Mouse (Mus musculus) midbrain, embryonic 14.5 days (tissue): ENCODE results near the gene Nrde2. TPM values are rescaled to one million over a fixed set of nuclear protein-coding genes. Genes with fewer than 3 reads are reported as not detected.

Experiments used
- ATAC-seq: fragments of 200-750 bp; cut with Nextera tagmentation; 2 replicates; pipeline ENCODE4 v1.8.0; 2017; ENCODE audit warnings: moderate number of reproducible peaks, moderate library complexity; ENCODE audit not compliant: low FRiP score, low TSS enrichment
- DNase-seq: peaks from one replicate; pipeline ENCODE4 v3.0.0-alpha.2; 2015
- H3K27ac ChIP-seq: fragments of 300-500 bp; sonication (generic); replicated peaks from 2 replicates; pipeline ENCODE4 v1.5.1; 2014; ENCODE audit warnings: mild to moderate bottlenecking, low read depth, low read length, moderate library complexity
- H3K27me3 ChIP-seq: fragments of 300-500 bp; sonication (generic); 2 replicates; pipeline ENCODE4 v1.6.1; 2014; ENCODE audit warnings: low read length, control low read depth, mixed read lengths; ENCODE audit not compliant: control insufficient read depth, insufficient read depth
- H3K36me3 ChIP-seq: fragments of 300-500 bp; sonication (generic); 2 replicates; pipeline ENCODE4 v1.6.1; 2014; ENCODE audit warnings: low read length, control low read depth; ENCODE audit not compliant: control insufficient read depth, insufficient read depth
- H3K4me1 ChIP-seq: fragments of 300-500 bp; sonication (generic); 2 replicates; pipeline ENCODE4 v1.6.1; 2014; ENCODE audit warnings: mild to moderate bottlenecking, antibody characterized with exemption, low read length, control low read depth; ENCODE audit not compliant: control insufficient read depth, insufficient read depth
- H3K4me2 ChIP-seq: fragments of 300-500 bp; sonication (generic); 2 replicates; pipeline ENCODE4 v1.6.1; 2014; ENCODE audit warnings: mild to moderate bottlenecking, low read length, moderate library complexity
- H3K4me3 ChIP-seq: fragments of 300-500 bp; sonication (generic); replicated peaks from 2 replicates; pipeline ENCODE4 v1.5.1; 2014; ENCODE audit warnings: low read depth, low read length
- H3K9ac ChIP-seq: fragments of 300-500 bp; sonication (generic); replicated peaks from 2 replicates; pipeline ENCODE4 v1.6.1; 2014; ENCODE audit warnings: mild to moderate bottlenecking, low read length, moderate library complexity
- H3K9me3 ChIP-seq: fragments of 300-500 bp; sonication (generic); 2 replicates; pipeline ENCODE4 v1.6.1; 2016; ENCODE audit warnings: low read length, control low read depth, mixed read lengths; ENCODE audit not compliant: control insufficient read depth
- WGBS: fragments of 180-500 bp; shearing (Covaris S2); extraction: QIAGEN DNeasy Blood & Tissue Kit; methylation state at CpG from one replicate; pipeline ENCODE4 v1.1.7; 2014; 5-methylcytosine and 5-hydroxymethylcytosine counted together
- polyA plus RNA-seq: library from polyadenylated mRNA; unstranded; fragments of >200 nt; fragmentation: Nextera tagmentation; extraction: Ambion mirVana; gene quantifications from 2 replicates; pipeline ENCODE4 v1.2.1, GENCODE M21; 2014

The Nrde2 gene
- polyA plus RNA-seq, result 11.3 and 14.1 TPM in 2 replicates

DNA sequence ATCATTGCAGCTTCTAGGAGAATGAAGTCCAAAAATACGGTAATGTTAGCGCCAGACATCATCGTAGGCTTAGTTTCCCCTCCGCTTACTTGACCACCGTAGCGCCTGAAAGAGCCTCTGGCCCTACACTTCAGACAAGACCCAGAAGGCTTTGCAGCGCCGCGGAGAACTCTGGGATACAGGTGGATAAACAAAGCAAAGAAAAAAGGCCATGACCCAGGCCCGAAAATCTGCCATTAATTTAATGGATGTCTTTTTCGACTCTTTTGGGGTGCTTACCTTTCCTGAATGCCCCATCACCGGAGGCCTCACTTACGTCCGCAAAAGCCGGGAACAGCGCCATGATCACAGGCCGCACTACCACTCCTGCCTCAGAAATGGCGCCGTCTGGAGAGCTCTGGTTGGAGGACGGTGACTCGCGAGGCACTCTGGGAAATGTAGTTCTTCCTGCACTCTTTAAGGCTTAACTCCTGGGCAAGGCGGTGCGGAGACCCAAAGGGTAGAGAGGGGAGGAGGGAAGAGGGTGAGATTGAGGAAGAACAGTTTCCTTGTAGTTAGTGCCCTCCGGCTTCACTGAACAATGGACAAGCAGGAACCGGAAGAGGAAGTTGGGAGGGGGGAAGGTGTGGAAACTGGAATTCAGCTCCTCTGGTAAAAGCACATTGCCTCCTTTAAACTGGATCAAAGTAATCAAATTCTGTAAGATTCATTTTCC is at the start of gene Nrde2:
Gene Nrde2, minus strand, starts transcription at position 393 of the 715 bp plus-strand sequence.
- Histone ChIP-seq H3K9me3 (no peaks in the 10 kb centered on the region), H3K9ac (peak within 1 kb of the TSS; percentile 62), H3K4me1 (peaks cover 6% of the 10 kb centered on the region), H3K4me3 (peak within 1 kb of the TSS; percentile 48), H3K4me2 (peak within 1 kb of the TSS; percentile 65), H3K27me3 (no peaks in the 10 kb centered on the region), H3K36me3 (no peaks in the 10 kb centered on the region), H3K27ac (peak within 1 kb of the TSS; percentile 79)
- ATAC-seq (peak; percentile 98), DNase-seq (peak; percentile 95)
- WGBS, result under 1% methylated on average over 26 of the region's 26 CpGs

DNA sequence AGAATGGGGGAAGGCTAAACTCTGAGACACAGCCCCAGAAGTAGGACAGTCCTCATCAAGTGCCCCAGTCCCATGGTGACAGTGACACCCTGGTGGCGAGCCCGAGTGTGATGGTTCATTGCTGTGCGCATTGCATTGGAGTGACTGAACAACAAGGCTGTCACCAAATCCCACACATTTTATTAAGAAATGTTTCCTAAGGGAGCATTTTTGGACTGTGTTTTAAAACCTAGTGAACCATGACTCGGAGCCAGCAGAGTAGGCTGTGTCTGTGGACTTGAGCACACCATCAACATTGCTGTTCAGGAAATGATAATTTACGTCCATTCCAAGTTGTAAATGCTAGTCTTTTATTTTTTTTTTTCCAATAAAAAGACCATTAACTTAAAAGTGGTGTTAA is 47.5 kb upstream of the Nrde2 start:
- Histone ChIP-seq H3K36me3 (peaks cover 84% of the 10 kb centered on the region), H3K9ac (no peak overlapping the region), H3K4me2 (no peak overlapping the region), H3K4me1 (peaks cover 10% of the 10 kb centered on the region), H3K27ac (no peak overlapping the region), H3K4me3 (no peak overlapping the region), H3K9me3 (no peaks in the 10 kb centered on the region), H3K27me3 (no peaks in the 10 kb centered on the region)
- WGBS, result 90% methylated on average over 5 of the region's 5 CpGs
- DNase-seq (no peak), ATAC-seq (no peak)

DNA sequence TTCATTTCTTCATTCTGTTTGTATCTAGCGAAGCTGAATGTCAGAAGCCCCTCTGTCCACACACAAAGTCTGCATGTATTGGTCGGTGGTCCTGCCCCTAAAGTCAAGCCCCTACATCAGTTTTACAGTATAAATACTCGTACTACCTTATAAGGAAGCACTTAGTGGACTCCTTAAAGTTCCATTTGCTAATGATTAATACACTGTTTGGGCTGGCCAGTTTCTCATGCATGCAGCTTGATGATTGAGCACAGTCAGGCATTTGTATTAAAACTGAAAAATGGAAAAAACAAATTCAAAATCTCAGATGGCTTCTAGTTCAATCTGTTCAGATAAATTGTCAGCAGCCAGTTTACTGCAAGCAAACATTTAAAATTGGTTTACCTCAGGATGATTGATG is 47.1 kb upstream of the Nrde2 start:
- WGBS, result 94% methylated on average over 3 of the region's 3 CpGs
- ATAC-seq, result no peak

DNA sequence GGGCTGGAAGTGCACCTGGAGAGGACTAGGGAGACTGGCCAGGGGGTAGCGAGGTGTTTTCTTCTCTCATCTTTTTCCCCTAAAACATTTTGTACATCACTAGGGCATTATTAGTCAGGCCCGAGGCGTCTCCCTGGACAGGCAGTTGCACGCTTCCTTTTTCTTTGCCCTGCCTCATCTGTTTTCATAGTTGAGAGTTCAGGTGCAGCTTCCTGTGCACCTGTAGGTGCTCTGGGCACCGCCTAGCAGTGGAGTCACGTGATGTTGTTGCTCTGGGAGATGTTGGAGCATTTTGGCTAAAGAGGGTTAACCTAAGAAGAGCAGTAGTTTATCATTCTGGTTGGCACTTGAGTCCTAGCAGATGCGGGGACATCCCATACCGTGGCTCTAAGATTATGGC is 45.7 kb upstream of the Nrde2 start:
- no peak overlapping the region for H3K4me2 ChIP-seq
- no peaks in the 10 kb centered on the region for H3K9me3 ChIP-seq

More for the DNA sequence above, 47.1 kb upstream of the Nrde2 start:
- H3K4me3 ChIP-seq, result no peak overlapping the region
- no peaks in the 10 kb centered on the region for H3K27me3 ChIP-seq
- no peak overlapping the region for H3K27ac ChIP-seq
- no peak overlapping the region for H3K9ac ChIP-seq
- no peaks in the 10 kb centered on the region for H3K9me3 ChIP-seq
- DNase-seq, result no peak
- H3K4me2 ChIP-seq, result no peak overlapping the region
- H3K36me3 ChIP-seq, result peaks cover 84% of the 10 kb centered on the region
- peaks cover 10% of the 10 kb centered on the region for H3K4me1 ChIP-seq

GRCm38 (mm10) chr12:100203759-100204158 is 44.3 kb upstream of the Nrde2 start:
- H3K9me3 ChIP-seq, result no peaks in the 10 kb centered on the region
- DNase-seq, result no peak
- no peak overlapping the region for H3K27ac ChIP-seq
- no peaks in the 10 kb centered on the region for H3K27me3 ChIP-seq
- H3K4me2 ChIP-seq, result no peak overlapping the region
- no peak for ATAC-seq
- no peak overlapping the region for H3K9ac ChIP-seq
- H3K4me1 ChIP-seq, result peaks cover 10% of the 10 kb centered on the region
- 58% methylated on average over 3 of the region's 3 CpGs for WGBS
- peaks cover 65% of the 10 kb centered on the region for H3K36me3 ChIP-seq
- H3K4me3 ChIP-seq, result no peak overlapping the region

More for the DNA sequence above, 45.7 kb upstream of the Nrde2 start:
- Histone ChIP-seq H3K27ac (no peak overlapping the region), H3K4me3 (no peak overlapping the region), H3K27me3 (no peaks in the 10 kb centered on the region), H3K4me1 (peaks cover 10% of the 10 kb centered on the region), H3K9ac (0 out of 2 replicates have a peak overlapping the region, but pooled peaks have one; percentile 17), H3K36me3 (peaks cover 79% of the 10 kb centered on the region)
- WGBS, result 93% methylated on average over 8 of the region's 8 CpGs
- DNase-seq, result no peak
- no peak for ATAC-seq

- Histone ChIP-seq H3K36me3 (peaks cover 46% of the 10 kb centered on the region), H3K4me1 (peaks cover 10% of the 10 kb centered on the region), H3K4me3 (peak overlapping the region; percentile 99), H3K9me3 (no peaks in the 10 kb centered on the region), H3K27me3 (no peaks in the 10 kb centered on the region), H3K4me2 (peak overlapping the region; percentile 90), H3K27ac (peak overlapping the region; percentile 42; the same call in 1 of the 2 replicates), H3K9ac (peak overlapping the region; percentile 97)
- DNase-seq (peak; percentile 99), ATAC-seq (peak; percentile 60)
- 1% methylated on average over 13 of the region's 13 CpGs for WGBS
Observed at GRCm38 (mm10) chr12:100201838-100202237, 42.4 kb upstream of the Nrde2 start.

- Histone ChIP-seq H3K9me3 (no peaks in the 10 kb centered on the region), H3K27me3 (no peaks in the 10 kb centered on the region), H3K4me1 (peaks cover 10% of the 10 kb centered on the region), H3K36me3 (peaks cover 41% of the 10 kb centered on the region), H3K4me2 (peak overlapping the region; percentile 90), H3K4me3 (peak overlapping the region; percentile 99), H3K9ac (peak overlapping the region; percentile 97), H3K27ac (no peak overlapping the region)
- ATAC-seq (no peak), DNase-seq (no peak)
- 25% methylated on average over 4 of the region's 4 CpGs for WGBS
Observed at GRCm38 (mm10) chr12:100201363-100201711, 41.9 kb upstream of the Nrde2 start.

GRCm38 (mm10) chr12:100200645-100201362 is 41.4 kb upstream of the Nrde2 start:
- Histone ChIP-seq H3K9ac (peak overlapping the region; percentile 97), H3K27ac (peak overlapping the region; percentile 88), H3K4me3 (peak overlapping the region; percentile 99), H3K36me3 (peaks cover 36% of the 10 kb centered on the region), H3K9me3 (no peaks in the 10 kb centered on the region), H3K4me2 (peak overlapping the region; percentile 90), H3K27me3 (no peaks in the 10 kb centered on the region), H3K4me1 (peaks cover 10% of the 10 kb centered on the region)
- DNase-seq (peak; percentile 65), ATAC-seq (peak; percentile 5; the same call in 1 of the 2 replicates)
- WGBS, result 5% methylated on average over 29 of the region's 29 CpGs
